Mouse (Mus musculus): ENCODE data around the gene Il34. TPM values are rescaled to one million over a fixed set of nuclear protein-coding genes. Genes with fewer than 3 reads are reported as not detected.

Il34 gene
- total RNA-seq, 2 experiments from 2014 or later: 7.9 to 10.4 TPM

DNA sequence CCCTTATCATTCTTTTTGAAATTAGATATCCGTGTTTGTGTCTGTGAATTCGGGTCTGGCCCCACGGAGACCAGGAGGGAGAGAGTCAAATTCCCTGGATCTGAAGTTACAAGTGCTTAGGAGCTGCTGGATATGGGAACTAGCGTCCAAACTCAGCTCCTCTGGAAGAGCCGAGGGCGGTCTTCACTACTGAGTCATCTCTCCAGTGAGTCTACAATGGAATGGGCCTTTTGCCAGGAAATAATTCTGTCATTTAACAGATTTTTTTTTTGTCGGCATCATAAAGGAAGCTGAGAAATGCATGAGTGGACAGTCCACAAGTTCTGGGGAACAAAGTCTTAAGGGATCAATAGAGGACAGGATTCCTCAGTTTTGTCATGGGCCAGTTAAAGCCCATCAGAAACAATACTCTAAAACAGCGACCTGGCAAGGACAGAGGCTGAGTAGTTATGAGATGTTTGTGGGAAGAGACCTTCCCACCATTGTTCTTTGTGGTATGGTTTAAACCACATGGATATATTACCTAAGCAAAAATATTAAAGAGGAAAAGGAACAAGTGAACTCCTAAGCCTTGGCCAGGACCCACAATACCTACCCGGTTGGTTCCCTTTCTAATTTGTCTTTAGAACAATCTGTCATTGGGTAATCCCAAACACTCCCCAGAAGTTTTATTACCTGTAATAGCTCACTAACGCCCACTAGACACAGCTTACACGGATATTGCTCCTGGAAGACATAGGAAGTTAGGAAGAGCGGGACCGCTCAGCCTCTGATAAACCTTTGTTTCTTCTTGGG lies 25.6 kb downstream of the Il34 start:
- DNase-seq (ENCODE audit: low spot score in 2 of 2): no peak

DNA sequence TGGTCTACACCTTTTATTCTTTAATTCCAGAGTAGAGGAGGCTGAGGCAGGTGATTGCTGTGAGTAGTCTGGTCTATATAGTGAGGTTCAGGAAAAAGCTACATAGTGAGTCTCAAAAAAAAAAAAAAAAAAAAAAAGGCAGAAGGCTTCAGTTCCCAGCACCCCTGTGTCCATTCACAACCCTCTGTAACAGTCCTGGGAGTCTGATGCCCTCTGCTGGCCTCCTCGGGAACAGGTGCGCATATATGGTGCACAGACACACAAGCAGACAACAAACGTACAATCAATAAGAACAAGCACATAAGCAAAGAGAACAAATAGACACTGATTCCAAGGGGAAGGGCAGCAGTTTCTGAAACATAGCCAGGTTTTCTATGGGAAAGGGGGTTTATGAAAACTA lies 29.4 kb downstream of the Il34 start:
- DNase-seq (ENCODE audit: low spot score in 2 of 2): no peak

DNA sequence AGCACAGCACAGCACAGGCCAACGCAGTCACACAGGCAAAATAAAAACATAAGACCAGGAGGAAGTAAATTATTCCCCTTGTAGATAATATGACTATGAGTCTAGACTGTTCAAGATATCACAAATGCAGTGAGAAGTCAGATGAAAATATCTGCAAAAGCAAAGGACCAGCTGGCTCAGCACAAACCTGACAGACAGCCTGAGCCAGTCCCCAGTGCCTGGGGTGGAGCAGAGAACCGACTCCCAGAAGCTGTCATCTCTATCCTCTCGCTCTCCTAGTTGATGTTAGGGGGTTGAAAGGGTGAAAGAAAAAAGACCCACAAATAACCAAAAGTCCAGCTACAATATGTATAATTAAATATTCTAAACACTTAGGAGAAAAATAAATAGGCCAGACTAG lies 30.0 kb downstream of the Il34 start:
- no peak for DNase-seq (ENCODE audit: low spot score in 2 of 2)

DNA sequence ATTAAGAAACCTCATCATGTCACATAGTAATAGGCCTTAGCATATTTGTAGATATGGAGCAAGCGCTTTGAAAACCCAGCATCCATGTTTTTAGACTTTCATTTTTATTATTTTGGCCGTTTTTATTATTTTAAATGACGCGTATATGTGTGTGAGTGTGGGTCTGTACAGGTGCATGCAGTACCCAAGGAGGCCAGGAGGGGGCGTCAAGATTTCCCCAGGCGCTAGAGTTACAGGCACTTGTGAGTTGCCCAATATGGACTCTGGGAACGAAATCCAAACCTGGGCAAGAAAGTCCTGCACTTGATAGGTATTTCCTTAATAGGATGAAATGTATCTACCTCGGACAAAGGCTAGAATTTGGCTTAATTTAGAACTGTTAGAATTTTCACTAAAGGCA lies 30.4 kb downstream of the Il34 start:
- DNase-seq (ENCODE audit: low spot score in 2 of 2): no peak

DNA sequence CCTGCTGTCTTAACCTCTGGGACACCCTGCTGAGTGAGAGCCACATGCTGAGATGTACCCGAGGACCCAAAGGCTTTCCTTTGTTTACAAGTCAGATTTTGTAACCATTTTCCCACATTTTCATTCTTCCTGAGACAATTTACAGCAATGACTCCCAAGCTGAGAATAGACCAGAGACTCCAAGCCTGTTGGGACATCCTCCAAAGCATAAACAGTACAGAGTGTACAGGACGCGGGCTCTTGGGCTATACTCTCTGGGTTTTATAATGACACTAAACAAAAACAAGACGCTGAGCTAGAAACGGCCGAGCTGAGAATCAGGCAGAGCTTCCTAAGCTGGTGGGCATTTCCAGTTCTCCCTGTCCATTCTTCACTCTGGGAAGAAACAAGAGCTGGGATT lies 31.0 kb downstream of the Il34 start:
- DNase-seq (ENCODE audit: low spot score in 2 of 2): no peak

DNA sequence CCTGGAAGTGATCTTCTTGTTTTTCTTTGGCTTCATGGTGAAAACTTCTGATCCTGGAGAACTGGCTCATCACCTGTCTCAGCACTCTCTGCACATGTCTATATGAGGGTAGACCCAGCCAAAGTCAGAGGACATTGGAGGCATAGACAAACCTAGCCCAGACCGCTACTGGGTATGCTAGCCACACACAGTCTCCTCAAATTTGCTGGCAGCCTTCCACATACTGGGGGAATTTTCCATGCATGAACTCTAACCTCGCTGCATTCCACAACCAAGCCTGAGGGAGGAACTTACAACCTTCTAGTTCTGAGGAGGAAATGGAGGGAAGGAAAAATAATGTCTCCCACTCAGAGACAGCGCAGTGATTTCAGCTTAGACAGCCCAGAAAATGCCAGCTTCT lies 31.7 kb downstream of the Il34 start:
- no peak for DNase-seq (ENCODE audit: low spot score in 2 of 2)

DNA sequence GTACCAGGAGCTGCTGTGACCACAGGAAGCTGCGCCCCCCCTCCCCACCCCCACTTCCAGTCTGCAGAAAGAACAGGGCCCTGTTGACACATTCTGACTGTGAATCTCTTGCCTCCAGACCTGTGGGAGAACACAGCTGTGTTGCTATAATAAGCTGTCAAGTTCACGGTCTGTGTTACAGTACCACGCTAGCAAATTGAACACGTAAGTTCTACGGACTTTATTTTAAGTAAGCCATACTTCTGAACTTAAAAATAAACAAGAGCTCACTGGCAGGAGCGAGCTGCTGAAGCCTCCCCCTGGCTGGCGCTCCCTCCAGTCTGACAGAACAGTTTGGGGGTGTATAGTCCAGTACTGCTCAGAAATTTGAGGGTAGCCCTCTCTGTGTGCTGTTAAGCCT lies 33.3 kb downstream of the Il34 start:
- no peak for DNase-seq (ENCODE audit: low spot score in 2 of 2)

DNA sequence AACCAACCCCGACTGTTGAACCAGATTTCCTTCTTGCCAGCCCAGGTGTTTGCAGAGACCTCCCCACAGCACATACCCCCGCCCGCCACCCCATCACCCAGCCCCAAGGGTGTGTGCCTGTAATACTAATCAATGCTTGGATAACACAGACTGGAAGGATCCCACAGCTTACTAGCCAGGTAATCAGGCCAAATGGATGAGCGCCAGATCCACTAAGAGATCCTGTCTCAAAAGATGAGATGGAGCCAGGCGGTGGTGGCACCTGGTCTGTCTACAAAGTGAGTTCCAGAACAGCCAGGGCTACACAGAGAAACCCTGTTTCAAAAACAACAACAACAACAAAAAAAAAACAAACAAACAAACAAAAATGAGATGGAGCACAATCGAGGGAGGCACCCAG lies 38.5 kb downstream of the Il34 start:
- no peak for DNase-seq (ENCODE audit: low spot score in 2 of 2)

DNA sequence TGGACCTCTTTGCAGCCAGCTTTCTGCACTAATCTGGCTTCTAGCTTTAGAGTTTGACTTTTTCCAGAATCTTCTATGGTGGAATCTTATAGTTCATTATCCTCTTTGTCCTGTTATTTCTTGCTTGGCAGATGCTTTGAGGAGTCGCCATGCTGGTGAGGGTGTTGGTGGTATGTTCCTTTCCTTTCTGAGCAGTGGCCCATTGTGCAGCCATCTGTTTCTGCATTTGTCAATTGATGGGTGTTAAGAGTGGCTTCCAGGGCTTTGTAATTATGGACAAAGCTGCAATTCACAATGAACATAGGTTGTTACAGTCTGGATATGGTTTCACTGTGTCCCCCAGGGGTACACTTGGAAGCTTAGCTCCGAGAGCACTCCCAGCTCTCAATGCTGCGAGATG lies 41.1 kb downstream of the Il34 start:
- DNase-seq (ENCODE audit: low spot score in 2 of 2): no peak

DNA sequence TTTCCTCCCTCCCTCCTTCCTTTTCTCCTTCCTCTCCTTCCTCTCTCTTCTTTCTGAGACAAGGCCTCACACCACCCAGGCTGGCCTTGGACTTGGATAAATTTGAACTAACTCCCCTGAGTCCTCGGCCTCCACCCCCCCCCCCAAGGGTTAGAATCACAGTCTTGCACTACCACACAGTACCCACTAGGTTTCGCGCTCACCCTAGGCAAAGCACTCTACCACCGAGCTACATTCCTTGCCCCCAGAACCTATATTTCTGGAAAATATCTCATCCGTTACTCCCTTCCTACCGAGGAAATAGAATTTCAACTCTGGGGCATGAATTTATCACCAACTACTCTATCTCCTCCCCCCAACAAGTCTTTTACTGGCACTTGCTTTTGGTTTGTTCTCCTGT lies 43.7 kb downstream of the Il34 start:
- no peak for DNase-seq (ENCODE audit: low spot score in 2 of 2)

DNA sequence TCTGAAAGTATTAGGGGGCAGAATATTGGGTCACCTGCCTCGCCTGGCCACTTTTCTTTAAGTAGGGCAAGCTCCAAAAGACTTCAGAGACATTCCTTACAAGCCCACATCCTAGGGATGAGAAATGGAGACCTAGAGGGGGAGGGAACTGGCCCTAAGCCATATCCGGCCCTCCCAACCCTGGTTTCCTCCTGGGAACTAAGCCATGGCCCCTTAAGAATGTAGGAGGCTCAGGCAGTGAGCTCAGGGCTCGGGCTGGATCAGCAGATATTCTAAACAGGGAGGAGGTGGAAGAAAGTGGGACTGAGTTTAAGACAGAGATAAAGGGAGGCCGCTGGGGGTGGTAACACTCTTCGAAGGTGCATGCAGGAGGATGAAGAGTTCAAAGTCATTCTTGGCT lies 44.5 kb downstream of the Il34 start:
- DNase-seq (ENCODE audit: low spot score in 2 of 2): no peak

DNA sequence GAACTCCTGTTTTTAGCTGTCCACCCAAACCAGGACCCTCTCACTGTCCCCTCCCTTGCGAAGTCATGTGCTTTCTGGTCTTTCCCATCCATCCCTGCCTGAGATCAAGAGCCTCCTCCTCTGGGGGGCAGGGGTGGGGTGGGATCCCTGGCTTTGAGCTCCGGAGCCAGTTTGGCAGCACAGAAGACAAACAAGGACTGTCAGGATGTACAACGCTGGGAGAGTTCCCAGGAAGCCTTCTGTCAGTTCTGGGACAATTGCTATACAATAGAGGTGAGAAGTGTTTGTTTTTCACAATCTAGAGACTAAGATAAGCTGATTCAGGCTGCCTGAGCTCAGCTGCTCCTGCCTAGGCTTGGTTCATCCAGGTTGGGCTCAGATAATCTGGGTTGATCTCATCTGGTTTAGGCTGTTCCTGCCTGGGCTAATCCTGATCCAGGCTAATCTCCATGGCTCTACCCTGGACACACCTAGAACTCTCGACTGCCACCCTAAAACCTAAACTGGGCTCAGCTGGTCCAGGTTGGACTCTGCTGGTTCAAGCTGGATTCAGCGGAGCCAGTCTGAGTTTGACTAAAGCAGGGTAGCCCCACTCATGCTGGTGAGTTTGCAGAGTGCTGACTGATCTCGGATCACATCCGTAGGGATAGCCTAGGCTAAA lies 45.3 kb downstream of the Il34 start:
- no peak for DNase-seq (ENCODE audit: low spot score in 2 of 2)

DNA sequence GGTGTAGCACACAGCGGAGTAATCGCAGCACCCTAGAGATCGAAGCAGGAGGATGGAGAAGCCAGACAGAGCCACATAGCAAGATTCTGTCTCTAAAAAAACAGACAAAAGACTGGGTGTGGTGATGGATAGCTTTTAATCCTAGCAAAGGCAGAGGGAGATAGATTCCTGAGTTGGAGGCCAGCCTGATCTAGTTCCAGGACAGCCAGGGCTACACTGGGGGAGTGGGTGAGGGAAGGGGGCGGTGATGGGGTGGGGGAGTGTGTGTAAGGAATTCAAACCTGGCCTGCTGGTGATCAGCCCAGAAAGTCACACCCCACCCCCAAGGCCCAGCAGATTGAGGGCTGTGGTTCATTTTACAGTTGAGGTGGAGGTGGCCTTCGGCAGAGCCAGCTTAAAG lies 49.5 kb downstream of the Il34 start:
- no peak for DNase-seq (ENCODE audit: low spot score in 2 of 2)

DNA sequence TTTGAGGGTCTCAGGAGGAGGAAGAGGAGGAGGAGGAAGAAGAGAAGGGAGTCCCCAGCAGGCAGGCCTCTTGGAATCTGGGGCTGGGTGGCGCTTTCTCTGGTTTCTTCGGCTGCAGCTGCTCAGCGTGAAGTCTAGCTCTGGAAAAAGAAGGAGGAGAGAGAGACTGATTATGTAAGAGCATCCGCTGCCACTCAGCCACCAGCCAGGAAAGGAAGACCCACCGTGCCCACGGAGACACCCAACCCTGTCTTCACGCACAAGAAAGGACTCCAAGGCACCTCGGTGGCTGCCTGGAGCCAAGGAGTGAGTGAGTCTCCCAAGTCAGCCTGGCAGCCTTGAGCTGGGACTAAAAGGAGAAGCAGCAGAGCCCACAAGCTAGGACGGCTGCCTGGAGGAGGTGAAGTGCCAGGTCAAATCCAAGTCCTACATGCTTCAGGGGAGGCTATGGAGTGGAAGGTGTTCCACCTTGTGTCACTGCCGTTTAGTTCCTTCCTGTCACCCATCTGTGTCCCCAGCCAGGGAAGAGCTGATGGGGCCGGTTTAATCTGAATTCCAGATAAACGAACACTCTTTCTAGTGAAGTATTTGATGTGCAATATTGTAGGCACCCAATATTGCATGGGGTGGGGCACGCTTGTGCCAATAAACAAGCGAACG lies 50.1 kb downstream of the Il34 start:
- no peak for DNase-seq (ENCODE audit: low spot score in 2 of 2)

DNA sequence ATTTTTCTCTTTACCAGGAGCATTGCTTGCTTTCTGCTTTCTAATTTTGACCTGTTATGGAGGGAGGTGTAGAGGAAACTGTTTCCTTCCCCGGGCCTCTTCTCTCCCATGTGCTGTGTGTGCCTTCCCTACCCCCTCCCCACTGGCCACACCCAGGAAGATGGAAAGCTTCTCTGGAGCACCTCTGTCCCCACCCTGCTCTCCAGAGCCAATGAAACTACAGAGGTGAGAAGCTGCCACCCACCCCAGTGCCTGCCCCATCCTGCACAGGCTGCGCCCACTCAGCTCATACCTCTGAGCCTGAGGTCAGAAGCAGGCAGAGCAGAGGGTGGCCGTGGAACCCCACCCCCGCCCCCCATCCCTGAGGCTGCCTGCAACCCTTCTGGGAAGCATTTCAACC lies 51.0 kb downstream of the Il34 start:
- no peak for DNase-seq (ENCODE audit: low spot score in 2 of 2)

DNA sequence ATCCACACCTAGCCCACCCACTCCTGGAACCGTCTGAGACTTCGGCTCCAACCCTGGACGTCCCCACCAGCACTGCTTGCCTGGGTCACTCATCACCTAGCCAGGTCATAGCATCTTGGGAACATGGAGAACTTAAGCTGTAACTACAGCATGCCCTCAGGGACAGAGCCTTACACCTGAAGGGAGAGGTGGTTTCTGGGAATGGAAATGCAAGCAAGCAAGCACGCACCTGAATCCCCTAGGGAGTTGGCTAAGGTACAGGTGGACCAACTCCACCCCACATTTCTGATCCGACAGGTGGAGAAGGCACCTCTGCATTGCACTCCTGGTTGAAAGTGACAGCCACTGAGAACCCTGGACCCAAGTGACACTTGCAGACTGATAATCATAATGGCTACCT lies 54.2 kb downstream of the Il34 start:
- DNase-seq (ENCODE audit: low spot score in 2 of 2): no peak

DNA sequence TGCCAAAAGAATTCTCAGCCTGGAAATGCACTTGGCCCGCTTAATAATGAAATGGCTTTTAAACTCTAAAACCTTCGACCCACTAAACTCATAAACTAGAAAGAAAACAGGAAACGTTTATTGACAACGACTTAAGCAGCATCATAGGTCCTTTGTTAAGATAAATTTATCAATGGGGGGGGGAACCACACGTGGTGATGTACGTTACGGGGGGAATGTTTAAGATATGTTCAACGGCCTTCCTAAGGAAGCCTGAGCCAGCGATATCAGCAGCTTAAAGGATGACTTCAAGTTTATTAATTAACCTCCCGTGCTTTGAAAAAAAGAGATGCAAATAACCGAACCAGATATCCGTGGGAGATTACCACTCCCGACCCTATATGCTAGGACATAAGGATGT lies 55.5 kb downstream of the Il34 start:
- DNase-seq (ENCODE audit: low spot score in 2 of 2): no peak

DNA sequence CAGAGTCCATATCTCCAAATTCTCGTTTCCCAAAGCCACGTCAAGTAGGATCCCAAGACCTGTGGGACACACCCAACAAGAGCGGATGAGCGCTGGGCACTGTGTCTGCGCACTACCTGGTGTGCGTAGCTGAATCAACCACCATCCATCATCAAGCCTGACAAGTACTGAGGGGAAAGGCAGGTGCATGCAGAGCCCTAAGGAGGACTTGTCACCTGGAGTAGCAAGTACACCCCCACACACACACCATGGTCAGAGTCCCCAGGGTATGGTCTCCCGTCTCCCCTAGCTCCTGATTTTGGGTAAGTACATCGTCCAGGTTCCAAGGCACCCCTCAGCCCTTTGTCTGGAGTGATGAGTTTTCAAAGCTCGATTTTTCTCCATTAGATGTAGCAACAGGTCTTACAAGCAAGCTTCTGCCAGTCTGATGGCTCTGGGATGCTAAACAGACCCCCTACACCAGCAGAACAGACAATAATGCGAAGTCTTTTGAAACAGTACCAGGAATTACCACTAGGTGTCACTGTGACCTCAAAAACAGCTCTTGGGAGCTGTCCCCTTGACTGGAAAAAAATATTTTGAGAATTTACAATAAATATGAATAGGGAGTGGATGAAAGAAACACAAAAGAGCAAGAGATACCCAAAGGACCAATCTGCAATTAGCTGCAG lies 56.1 kb downstream of the Il34 start:
- DNase-seq (ENCODE audit: low spot score in 2 of 2): no peak

DNA sequence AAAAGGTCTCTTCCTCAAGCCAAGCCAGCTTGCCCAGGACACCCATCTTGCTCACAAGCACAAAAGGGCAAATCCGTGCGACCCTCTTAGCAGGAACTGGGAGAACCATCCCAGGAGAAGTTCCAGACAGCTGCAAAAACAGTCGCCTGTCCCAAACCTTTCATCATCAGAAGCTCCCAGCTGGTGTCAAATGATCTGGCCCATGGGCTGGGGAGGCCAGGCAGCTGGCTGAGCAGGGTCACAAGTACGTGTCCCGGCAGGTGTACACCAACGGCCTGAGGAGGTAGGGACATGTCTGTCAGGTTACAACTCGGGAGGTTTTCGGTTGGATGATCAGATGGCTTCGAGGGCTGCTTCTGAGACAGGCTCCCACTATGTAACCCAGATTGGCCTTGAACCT lies 59.1 kb downstream of the Il34 start:
- DNase-seq (ENCODE audit: low spot score in 2 of 2): no peak

DNA sequence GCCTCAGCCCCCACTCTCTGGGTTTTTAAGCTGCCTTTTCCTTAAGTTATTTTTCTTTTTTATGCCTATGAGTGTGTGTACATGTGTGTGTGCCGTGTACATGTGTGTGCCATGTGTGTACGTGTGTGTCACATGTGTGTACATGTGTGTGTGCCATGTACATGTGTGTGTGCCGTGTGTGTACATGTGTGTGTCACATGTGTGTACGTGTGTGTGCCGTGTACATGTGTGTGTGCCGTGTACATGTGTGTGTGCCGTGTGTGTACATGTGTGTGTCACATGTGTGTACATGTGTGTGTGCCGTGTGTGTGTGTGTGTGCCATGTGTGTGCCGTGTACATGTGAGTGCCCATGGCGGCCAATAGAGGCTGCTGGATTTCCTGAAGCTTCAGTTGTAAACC lies 60.6 kb downstream of the Il34 start:
- DNase-seq (ENCODE audit: low spot score in 2 of 2): no peak

DNA sequence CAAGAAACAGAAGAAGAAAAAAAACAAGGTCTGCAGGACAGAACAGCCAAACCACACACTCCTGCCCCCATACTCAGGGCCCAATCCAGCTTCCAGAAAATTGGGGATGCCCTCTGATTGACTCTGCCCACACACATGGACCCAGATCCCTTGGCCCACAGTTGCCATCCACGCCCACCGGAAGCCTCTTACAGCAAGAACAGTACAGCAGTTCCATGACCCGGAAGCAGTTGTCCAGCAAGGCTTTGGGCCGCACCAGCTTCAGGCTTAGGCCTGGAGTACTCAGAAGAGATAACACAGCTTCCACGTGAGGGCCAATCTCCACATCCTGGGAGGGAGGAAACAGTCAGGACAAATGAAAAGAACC lies 63.3 kb downstream of the Il34 start:
- DNase-seq (ENCODE audit: low spot score in 2 of 2): no peak

DNA sequence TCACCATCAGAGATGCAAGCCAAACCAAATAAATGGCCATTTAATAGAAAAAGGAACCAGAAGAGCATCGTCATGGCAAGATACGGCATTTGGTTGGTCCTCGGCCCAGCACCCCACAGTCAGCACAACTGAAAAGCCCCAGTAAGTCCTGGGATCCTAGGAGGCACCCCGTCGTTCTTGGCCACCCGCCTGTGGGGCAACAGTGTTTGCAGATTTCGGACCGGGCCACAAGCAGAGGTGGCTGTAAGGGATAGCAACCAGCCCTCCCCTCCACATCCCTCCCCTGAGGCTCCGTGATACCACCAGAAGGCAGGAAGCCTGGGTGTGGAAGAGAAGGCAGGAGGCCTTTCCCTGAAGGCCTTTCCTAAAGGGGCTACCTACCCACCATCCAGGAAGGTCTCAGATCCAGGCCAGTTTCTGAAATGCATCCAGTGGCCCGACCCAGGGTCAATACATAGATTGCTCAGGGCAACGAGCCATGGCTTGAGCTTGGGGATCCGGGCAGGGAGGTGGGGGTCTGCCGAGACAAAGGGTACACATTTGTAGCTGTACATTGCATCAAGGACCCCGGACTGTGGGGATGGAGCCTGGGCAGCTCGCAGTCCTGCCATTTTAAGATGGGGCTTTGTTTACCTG lies 63.8 kb downstream of the Il34 start:
- no peak for DNase-seq (ENCODE audit: low spot score in 2 of 2)

Data from gastrocnemius, postnatal 4 days (tissue).